Mouse (Mus musculus) testis, adult 10 weeks (tissue): ENCODE data around the gene Sipa1l2. TPM values are rescaled to one million over a fixed set of nuclear protein-coding genes. Genes with fewer than 3 reads are reported as not detected.

Experiments used
- polyA plus RNA-seq: library from polyadenylated mRNA; stranded (reverse); fragments of 350-450 nt; fragmentation: Illumina TruSeq; extraction: RNeasy Lipid Tissue Mini Kit (QIAGEN cat#74804); gene quantifications from one replicate; pipeline ENCODE4 v1.2.3, GENCODE M21; 2014; ENCODE audit warnings: low read depth, low replicate concordance

The Sipa1l2 gene
- polyA plus RNA-seq = 3.6 TPM

DNA sequence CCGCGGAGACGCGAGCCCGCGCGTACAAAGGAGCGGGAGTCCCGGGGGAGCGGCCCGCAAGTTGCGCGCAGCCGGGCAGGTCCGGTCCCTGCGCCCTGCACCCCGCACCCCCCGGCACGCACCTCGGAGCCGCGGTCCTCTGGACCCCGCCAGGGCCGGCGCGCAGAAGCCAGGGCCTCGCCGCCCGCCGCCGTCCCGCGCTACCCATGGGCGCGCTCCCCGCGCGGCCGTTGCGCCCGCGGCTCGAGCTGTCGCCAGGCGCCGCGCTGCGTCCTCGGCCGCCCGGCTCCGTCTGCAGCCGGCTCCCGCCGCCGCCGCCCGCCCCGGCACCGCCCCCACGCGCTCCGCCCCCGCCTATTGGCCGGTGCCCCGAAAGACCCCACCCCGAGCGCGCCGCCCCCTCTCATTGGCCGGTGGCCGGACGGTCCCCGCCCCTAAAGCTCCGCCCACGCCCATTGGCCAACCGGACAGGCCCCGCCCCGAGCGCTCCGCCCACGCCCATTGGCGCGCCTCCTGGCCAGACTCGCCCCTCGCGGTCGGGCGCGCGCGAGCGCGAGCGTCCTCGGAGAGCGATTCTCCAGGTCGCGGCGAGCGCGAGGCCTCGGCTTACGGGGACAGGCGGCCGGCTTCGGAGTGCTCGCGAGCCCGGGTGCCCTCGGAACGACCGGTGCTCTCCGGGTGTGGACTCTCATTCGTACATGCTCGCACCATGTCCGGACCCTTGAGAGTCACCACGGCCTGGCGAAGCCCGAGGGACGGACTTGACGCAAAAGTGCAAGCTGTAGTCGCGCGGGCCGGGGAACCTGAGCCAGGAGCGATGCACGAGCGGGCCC, at the start of gene Sipa1l2:
Sipa1l2 (minus strand) TSS at position 276 of the 833 bp plus-strand sequence.

Other genes with a start within 250 kb of the Sipa1l2 start
- gene Map10, start 100.0 kb upstream of the Sipa1l2 start, polyA plus RNA-seq = 34.7 TPM
- gene Ntpcr, start 160.2 kb upstream of the Sipa1l2 start, polyA plus RNA-seq = 19.5 TPM